In genomic region chr19:44332833-44333623, GRCm38 (mm10) we compare ENCODE assay signal across 10 mouse cellular contexts. TPM values are rescaled to one million over a fixed set of nuclear protein-coding genes. Genes with fewer than 3 reads are reported as not detected.
DNase-seq lines count a peak whose midpoint lies in the region; ATAC-seq and TF ChIP-seq lines count a peak whose summit lies in the region.
"Had no signal": no experiment of that assay in that cellular context is flagged by ENCODE, and none has a peak within 500 bp of the region (broad histone marks: within the 10 kb centered on the region; RNA-seq: fewer than 3 reads in every experiment).

Gene Scd4, plus strand, starts transcription at chr19:44333092.

- no peaks in the 10 kb centered on the region for H3K4me1 ChIP-seq in forebrain, postnatal 0 days (ENCODE audit: insufficient read depth)
- no peaks in the 10 kb centered on the region for H3K4me1 ChIP-seq in lung, postnatal 0 days (ENCODE audit: insufficient read depth, low read depth, low read length)
- H3K4me1 ChIP-seq: limb, embryonic 15.5 days had no signal

- H3K27me3 ChIP-seq in forebrain, postnatal 0 days (ENCODE audit: insufficient read depth, low read length), result no peaks in the 10 kb centered on the region
- H3K27me3 ChIP-seq in lung, postnatal 0 days (replicated peaks; ENCODE audit: insufficient read depth, low read length), result no peaks in the 10 kb centered on the region
- H3K27me3 ChIP-seq: limb, embryonic 15.5 days had no signal

- peak; percentile 55 for ATAC-seq in forebrain, postnatal 0 days
- no peak for ATAC-seq in lung, postnatal 0 days

- TF ChIP-seq CTCF in forebrain, postnatal 0 days (IDR thresholded peaks at IDR 0.05; ENCODE audit: low read depth), result no peak
- no peak for TF ChIP-seq CTCF in lung, postnatal 0 days (IDR thresholded peaks at IDR 0.05)

- WGBS in forebrain, postnatal 0 days, result 66% methylated on average over 10 of the region's 10 CpGs
- WGBS in lung, postnatal 0 days, result 74% methylated on average over 10 of the region's 10 CpGs

- DNase-seq in 3T3-L1 (ENCODE audit: low read depth, low spot score), result peak; percentile 75
- DNase-seq in adrenal gland, adult 2 months, result peak; percentile 68
- peak; percentile 35 for DNase-seq in forebrain, postnatal 0 days
- peak; percentile 72 to 82 for DNase-seq in kidney, postnatal 25 days
- no peak for DNase-seq in thymus, postnatal 10 days (ENCODE audit: low spot score in 2 of 2)
- no peak for DNase-seq in lung, postnatal 0 days (ENCODE audit: low spot score)
- DNase-seq in urinary bladder, adult 2 months (ENCODE audit: low spot score), result no peak
- DNase-seq in embryo, embryonic 9.5 days (ENCODE audit: extremely low spot score), result no peak

- no peak within 1 kb of the TSS for H3K4me3 ChIP-seq in forebrain, postnatal 0 days (ENCODE audit: low read depth, low read length)
- no peak within 1 kb of the TSS for H3K4me3 ChIP-seq in lung, postnatal 0 days (ENCODE audit: low read depth, low read length)
- H3K4me3 ChIP-seq: erythroblast, embryonic 14.5 days; limb, embryonic 15.5 days had no signal

- no peak for TF ChIP-seq EP300 in lung, postnatal 0 days (IDR thresholded peaks at IDR 0.05)

- H3K4me2 ChIP-seq in forebrain, postnatal 0 days (ENCODE audit: low read depth), result no peak within 1 kb of the TSS
- H3K4me2 ChIP-seq in lung, postnatal 0 days (replicated peaks; ENCODE audit: low read depth, low read length), result no peak within 1 kb of the TSS
- H3K4me2 ChIP-seq: limb, embryonic 15.5 days had no signal

- no peak within 1 kb of the TSS for H3K9ac ChIP-seq in forebrain, postnatal 0 days
- no peak within 1 kb of the TSS for H3K9ac ChIP-seq in lung, postnatal 0 days (replicated peaks; ENCODE audit: low read depth)
- H3K9ac ChIP-seq: limb, embryonic 15.5 days had no signal

- peak within 1 kb of the TSS; percentile 54; the same call in 1 of the 2 replicates for H3K27ac ChIP-seq in forebrain, postnatal 0 days (ENCODE audit: low read depth, low read length)
- no peak within 1 kb of the TSS for H3K27ac ChIP-seq in lung, postnatal 0 days (ENCODE audit: low read length)
- H3K27ac ChIP-seq: limb, embryonic 15.5 days had no signal

- H3K36me3 ChIP-seq in forebrain, postnatal 0 days (ENCODE audit: insufficient read depth), result no peaks in the 10 kb centered on the region
- H3K36me3 ChIP-seq in lung, postnatal 0 days (ENCODE audit: insufficient read depth, low read length), result no peaks in the 10 kb centered on the region
- H3K36me3 ChIP-seq: limb, embryonic 15.5 days had no signal

- no peaks in the 10 kb centered on the region for H3K9me3 ChIP-seq in forebrain, postnatal 0 days (ENCODE audit: low read length)
- no peaks in the 10 kb centered on the region for H3K9me3 ChIP-seq in lung, postnatal 0 days (ENCODE audit: low read length)
- H3K9me3 ChIP-seq: limb, embryonic 15.5 days had no signal

RNA-seq across cellular contexts. Expression of gene Scd4, which starts in this region (rescaled TPM):
- total RNA-seq in adrenal gland, adult 2 months (2021), result 1 to 10 TPM; 5.4 to 9.3 TPM
- polyA plus RNA-seq in adrenal gland, adult 2 months (2012; rRNA removed), result 0.19 and 0.29 TPM in 2 replicates
- total RNA-seq in forebrain, postnatal 0 days (2014; rRNA removed), result 0.23 and 0.43 TPM in 2 replicates
- 0.11 and 0.25 TPM in 2 replicates for polyA plus RNA-seq in forebrain, postnatal 0 days (2015; fragmentation: Nextera tagmentation; extraction: Ambion mirVana)
- 0.53 and 0.60 TPM in 2 replicates for polyA plus RNA-seq in lung, postnatal 0 days (2015; fragmentation: Nextera tagmentation; extraction: Ambion mirVana)
- polyA plus RNA-seq in urinary bladder, adult 2 months (2012; rRNA removed), result 0.87 and 1.0 TPM in 2 replicates
- polyA plus RNA-seq: erythroblast, embryonic 14.5 days had no signal

Comparison
In these comparisons a context has a peak if more than half of its experiments do, and no peak if none do; other contexts are left out.
1. Peak in DNase-seq, ATAC-seq and H3K27ac ChIP-seq in forebrain, postnatal 0 days; RNA of the gene not detected or under 1 TPM.
2. DNase-seq: peak in 3T3-L1 (single experiment), adrenal gland, adult 2 months (single experiment) and kidney, postnatal 25 days (2 of 2); none in thymus, postnatal 10 days (0 of 2), lung, postnatal 0 days (single experiment), urinary bladder, adult 2 months (single experiment) and embryo, embryonic 9.5 days (single experiment).